Mouse (Mus musculus): ENCODE data around the gene Pabpc1l.

- TF ChIP-seq CTCF (IDR thresholded peaks at IDR 0.05; ENCODE audit: insufficient read depth, low read length), result no peak
- no peak for TF ChIP-seq POLR2A (IDR thresholded peaks at IDR 0.05; ENCODE audit: borderline replicate concordance, extremely low read depth, low read depth, low read length)
Observed at GRCm38 (mm10) chr2:164031147-164031546, 5.9 kb downstream of the Pabpc1l start.

Measured in lung, adult 2 months (tissue).